Mouse (Mus musculus) spleen, adult 2 months (tissue): Measurements from ENCODE around the gene Herc3. TPM values are rescaled to one million over a fixed set of nuclear protein-coding genes. Genes with fewer than 3 reads are reported as not detected.

ENCODE experiments used
- DNase-seq, 2 experiments: peaks; one replicate each; pipeline versions ENCODE4 v3.0.0 to v3.0.0-alpha.2; 2012 to 2021; ENCODE audit warnings: low spot score in 2 of 2, low read depth in 1 of 2
- H3K27ac ChIP-seq: fragments of 200-500 bp; 2 replicates; pipeline ENCODE4 v1.5.1; 2012; ENCODE audit warnings: low read length, inconsistent platforms; ENCODE audit not compliant: insufficient read depth
- H3K27me3 ChIP-seq: fragments of 200-500 bp; 2 replicates; pipeline ENCODE4 v1.6.1; 2012; ENCODE audit warnings: mild to moderate bottlenecking, moderate library complexity, low read length, inconsistent platforms; ENCODE audit not compliant: control insufficient read depth, insufficient read depth
- H3K36me3 ChIP-seq: fragments of 200-500 bp; 2 replicates; pipeline ENCODE4 v1.6.1; 2012; ENCODE audit warnings: mild to moderate bottlenecking, low read length, inconsistent platforms; ENCODE audit not compliant: control insufficient read depth, insufficient read depth
- H3K4me1 ChIP-seq: fragments of 200-500 bp; 2 replicates; pipeline ENCODE4 v1.6.1; 2011; ENCODE audit warnings: inconsistent platforms; ENCODE audit not compliant: control insufficient read depth, insufficient read depth, insufficient read length
- H3K4me3 ChIP-seq: fragments of 200-500 bp; 2 replicates; pipeline ENCODE4 v1.5.1; 2011; ENCODE audit warnings: mild to moderate bottlenecking, inconsistent platforms; ENCODE audit not compliant: insufficient read depth, insufficient read length; ENCODE audit errors: extremely low read depth
- CTCF ChIP-seq: fragments of 200-500 bp; IDR thresholded peaks from 2 replicates; pipeline ENCODE4 v1.5.1; 2011; ENCODE audit warnings: mild to moderate bottlenecking, inconsistent platforms; ENCODE audit not compliant: insufficient read depth, insufficient read length, insufficient replicate concordance; ENCODE audit errors: extremely low read depth
- POLR2A ChIP-seq: fragments of 200-500 bp; IDR thresholded peaks from 2 replicates; pipeline ENCODE4 v1.6.1; 2011; ENCODE audit warnings: low read depth, low read length, inconsistent platforms
- WGBS: fragments of 180-500 bp; shearing (Covaris S2); methylation state at CpG from one replicate; pipeline ENCODE4 v1.1.7; 2018; 5-methylcytosine and 5-hydroxymethylcytosine counted together
- polyA plus RNA-seq: library from polyadenylated mRNA; depleted of rRNA; stranded (reverse); fragments of >200 nt; gene quantifications from 2 replicates; pipeline ENCODE4 v1.2.3, GENCODE M21; 2012

Gene Herc3
- polyA plus RNA-seq, 1 experiment: 21.3 TPM

GRCm38 (mm10) chr6:58880861-58881260, 49.6 kb downstream of the Herc3 start:
- 64% methylated on average over 5 of the region's 5 CpGs for WGBS
- no peak for DNase-seq
- no peaks in the 10 kb centered on the region for H3K4me1 ChIP-seq

GRCm38 (mm10) chr6:58881363-58881762, 50.1 kb downstream of the Herc3 start:
- no peak overlapping the region for H3K27ac ChIP-seq
- DNase-seq: no peak
- TF ChIP-seq POLR2A: no peak
- no peak for TF ChIP-seq CTCF
- H3K27me3 ChIP-seq: no peaks in the 10 kb centered on the region
- 83% methylated on average over 3 of the region's 3 CpGs for WGBS
- no peak overlapping the region for H3K4me3 ChIP-seq
- no peaks in the 10 kb centered on the region for H3K4me1 ChIP-seq
- peaks cover 20% of the 10 kb centered on the region for H3K36me3 ChIP-seq

More at GRCm38 (mm10) chr6:58880861-58881260, 49.6 kb downstream of the Herc3 start:
- Histone ChIP-seq H3K27ac (no peak overlapping the region), H3K4me3 (no peak overlapping the region), H3K36me3 (peaks cover 17% of the 10 kb centered on the region), H3K27me3 (no peaks in the 10 kb centered on the region)
- no peak for TF ChIP-seq POLR2A
- TF ChIP-seq CTCF: no peak

DNA sequence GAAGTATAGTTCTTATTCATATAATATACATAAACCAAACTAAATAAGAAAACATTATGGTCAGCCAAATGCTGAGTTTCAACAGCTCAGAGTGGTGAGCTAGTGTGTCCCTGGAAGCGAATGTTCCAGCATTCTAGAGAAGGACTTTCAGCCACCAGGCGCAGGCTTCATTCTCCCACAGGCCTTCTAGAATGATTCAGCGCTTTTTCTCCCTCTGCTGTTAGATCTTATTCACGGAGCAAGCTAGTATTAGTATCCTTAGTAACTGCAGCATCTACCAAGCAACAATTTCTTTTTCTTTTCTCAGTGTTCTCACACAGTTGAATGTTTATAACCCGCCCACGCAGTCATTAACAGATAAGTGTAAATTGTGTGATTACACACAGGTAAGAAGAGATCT, 51.0 kb downstream of the Herc3 start:
- no peak overlapping the region for H3K27ac ChIP-seq
- no peaks in the 10 kb centered on the region for H3K27me3 ChIP-seq
- peaks cover 17% of the 10 kb centered on the region for H3K36me3 ChIP-seq
- no peak overlapping the region for H3K4me3 ChIP-seq
- TF ChIP-seq POLR2A (no peak), CTCF (no peak)
- no peak for DNase-seq
- H3K4me1 ChIP-seq: no peaks in the 10 kb centered on the region
- 84% methylated on average over 6 of the region's 6 CpGs for WGBS

DNA sequence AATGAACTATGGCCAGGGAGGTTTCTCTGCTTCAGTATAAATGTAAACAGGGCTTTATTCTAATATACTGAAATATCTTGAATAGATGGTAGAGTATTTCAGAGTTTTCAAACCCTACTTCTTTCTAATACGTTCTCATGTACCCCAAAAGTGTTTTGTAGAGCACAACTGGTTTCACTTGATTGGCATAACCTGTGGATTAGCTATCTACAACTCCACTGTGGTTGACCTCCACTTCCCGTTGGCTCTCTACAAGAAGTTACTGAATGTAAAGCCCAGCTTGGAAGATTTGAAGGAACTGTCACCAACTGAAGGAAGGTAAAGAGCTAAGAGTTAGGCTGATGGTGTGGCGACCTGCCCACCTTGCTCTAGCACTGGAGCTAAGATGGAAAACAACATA, 58.7 kb downstream of the Herc3 start:
- no peak overlapping the region for H3K27ac ChIP-seq
- 77% methylated on average over 3 of the region's 3 CpGs for WGBS
- H3K4me1 ChIP-seq: no peaks in the 10 kb centered on the region
- no peaks in the 10 kb centered on the region for H3K27me3 ChIP-seq
- H3K4me3 ChIP-seq: no peak overlapping the region
- H3K36me3 ChIP-seq: peaks cover 34% of the 10 kb centered on the region
- no peak for TF ChIP-seq CTCF
- TF ChIP-seq POLR2A: no peak
- DNase-seq: no peak

DNA sequence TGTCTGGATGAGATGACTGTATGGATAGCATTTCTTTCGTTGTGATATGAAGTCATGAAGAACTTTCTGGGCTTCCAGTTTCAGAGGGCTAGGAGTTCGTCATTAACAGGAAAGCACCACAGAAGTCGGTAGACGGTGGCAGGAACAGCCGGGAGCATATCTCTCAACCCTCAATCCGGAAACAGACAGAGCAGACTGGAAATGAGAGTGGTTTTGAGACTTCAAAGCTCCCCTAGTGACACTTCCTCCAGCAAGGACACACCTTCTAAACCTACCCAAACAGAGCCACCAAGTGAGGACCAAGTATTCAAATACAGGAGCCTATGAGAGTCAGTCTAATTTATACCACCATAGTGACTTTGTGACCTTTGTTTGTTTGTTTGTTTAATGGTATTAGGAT, 62.0 kb downstream of the Herc3 start:
- WGBS: 40% methylated on average over 6 of the region's 6 CpGs
- Histone ChIP-seq H3K4me3 (no peak overlapping the region), H3K27me3 (no peaks in the 10 kb centered on the region), H3K36me3 (peaks cover 37% of the 10 kb centered on the region), H3K4me1 (no peaks in the 10 kb centered on the region), H3K27ac (no peak overlapping the region)
- TF ChIP-seq CTCF: no peak
- no peak for TF ChIP-seq POLR2A
- DNase-seq: no peak

DNA sequence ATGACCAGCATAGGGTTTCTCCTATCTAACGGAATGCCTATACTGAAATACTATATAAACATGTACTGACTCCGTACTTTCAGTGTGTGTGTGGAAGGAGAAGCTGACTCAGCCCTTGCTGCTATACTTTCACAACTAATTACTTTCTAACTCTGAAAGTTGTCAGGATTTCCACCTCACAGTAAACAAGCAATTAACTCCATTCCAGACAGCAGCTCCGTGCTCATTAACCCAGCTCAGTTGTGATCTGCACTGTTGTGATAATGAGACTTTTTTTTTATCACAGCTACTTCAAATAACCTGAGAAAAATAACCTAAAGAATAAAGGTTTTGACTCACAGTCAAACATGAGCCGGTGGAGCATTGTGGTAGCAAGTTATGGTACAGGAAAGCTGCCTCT, 63.7 kb downstream of the Herc3 start:
- Histone ChIP-seq H3K27ac (no peak overlapping the region), H3K36me3 (peaks cover 33% of the 10 kb centered on the region), H3K4me1 (no peaks in the 10 kb centered on the region), H3K27me3 (no peaks in the 10 kb centered on the region), H3K4me3 (no peak overlapping the region)
- DNase-seq: no peak
- 96% methylated on average over 4 of the region's 4 CpGs for WGBS
- TF ChIP-seq CTCF (no peak), POLR2A (no peak)

- no peaks in the 10 kb centered on the region for H3K27me3 ChIP-seq
- H3K27ac ChIP-seq: no peak overlapping the region
- H3K36me3 ChIP-seq: peaks cover 27% of the 10 kb centered on the region
- H3K4me1 ChIP-seq: no peaks in the 10 kb centered on the region
- TF ChIP-seq POLR2A (no peak), CTCF (no peak)
- no peak overlapping the region for H3K4me3 ChIP-seq
- WGBS: 90% methylated on average over 3 of the region's 3 CpGs
- no peak for DNase-seq
Measured at GRCm38 (mm10) chr6:58896648-58897047, 65.4 kb downstream of the Herc3 start.

GRCm38 (mm10) chr6:58899076-58899475, 67.8 kb downstream of the Herc3 start:
- TF ChIP-seq POLR2A (no peak), CTCF (no peak)
- WGBS: 88% methylated on average over 3 of the region's 3 CpGs
- no peak for DNase-seq
- peaks cover 21% of the 10 kb centered on the region for H3K36me3 ChIP-seq
- no peak overlapping the region for H3K27ac ChIP-seq
- H3K27me3 ChIP-seq: no peaks in the 10 kb centered on the region
- H3K4me3 ChIP-seq: no peak overlapping the region
- H3K4me1 ChIP-seq: no peaks in the 10 kb centered on the region
